Mouse (Mus musculus) stomach, postnatal 0 days (tissue): ENCODE data around the gene Strn4.

Source experiments
- CTCF ChIP-seq: IDR thresholded peaks from 2 replicates; pipeline ENCODE4 v1.5.1; 2016; ENCODE audit warnings: antibody characterized with exemption, low read depth, mild to moderate bottlenecking, moderate library complexity
- EP300 ChIP-seq: optimal IDR thresholded peaks from 2 replicates; pipeline ENCODE3; 2016; ENCODE audit warnings: antibody characterized with exemption

DNA sequence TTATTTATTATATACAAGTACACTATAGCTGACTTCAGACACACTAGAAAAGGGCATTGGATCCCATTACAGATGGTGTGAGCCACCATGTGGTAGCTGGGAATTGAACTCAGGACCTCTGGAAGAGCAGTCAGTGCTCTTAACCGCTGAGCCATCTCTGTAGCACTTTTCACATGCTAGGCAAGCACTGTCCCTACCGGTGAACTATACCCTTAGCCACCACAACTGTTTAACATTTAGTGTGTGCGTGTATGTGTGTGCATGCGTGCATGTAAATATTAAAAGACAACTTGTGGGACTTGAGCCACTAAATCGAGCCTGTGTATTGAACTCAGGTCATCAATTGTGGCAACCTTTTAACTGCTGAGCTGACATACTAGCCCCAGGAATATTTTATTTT, 31.1 kb downstream of the Strn4 start:
- TF ChIP-seq CTCF (no peak), EP300 (no peak)
